Mouse (Mus musculus) megakaryocyte, embryonic 14.5 days (primary cell): ENCODE results near the gene Cygb. TPM values are rescaled to one million over a fixed set of nuclear protein-coding genes. Genes with fewer than 3 reads are reported as not detected.

Experiments used
- H3K27me3 ChIP-seq: replicated peaks from 2 replicates; pipeline ENCODE3; 2012; ENCODE audit warnings: inconsistent platforms
- H3K36me3 ChIP-seq: replicated peaks from 2 replicates; pipeline ENCODE3; 2012; ENCODE audit warnings: low read length, inconsistent platforms, mixed read lengths
- H3K4me1 ChIP-seq: 2 replicates; pipeline ENCODE4 v1.6.1; 2012; ENCODE audit warnings: inconsistent platforms
- H3K4me3 ChIP-seq: replicated peaks from 2 replicates; pipeline ENCODE3; 2012; ENCODE audit warnings: moderate library complexity, mild to moderate bottlenecking, inconsistent platforms
- H3K9me3 ChIP-seq: 2 replicates; pipeline ENCODE4 v1.6.1; 2012; ENCODE audit warnings: inconsistent platforms
- FLI1 ChIP-seq: IDR thresholded peaks from 2 replicates; pipeline ENCODE4 v1.6.1; 2012; ENCODE audit warnings: low read length, inconsistent platforms, mixed read lengths
- GATA1 ChIP-seq: IDR thresholded peaks from 3 replicates; pipeline ENCODE4 v1.6.1; 2012; ENCODE audit warnings: mixed read lengths, low read length, inconsistent platforms, borderline replicate concordance
- polyA plus RNA-seq: library from polyadenylated mRNA; stranded (reverse); fragments of >175 nt; gene quantifications from 2 replicates; pipeline ENCODE4 v1.2.3, GENCODE M21; 2012; ENCODE audit warnings: low replicate concordance; ENCODE audit not compliant: insufficient read depth

Gene Cygb
- polyA plus RNA-seq, 1 experiment: not detected

DNA sequence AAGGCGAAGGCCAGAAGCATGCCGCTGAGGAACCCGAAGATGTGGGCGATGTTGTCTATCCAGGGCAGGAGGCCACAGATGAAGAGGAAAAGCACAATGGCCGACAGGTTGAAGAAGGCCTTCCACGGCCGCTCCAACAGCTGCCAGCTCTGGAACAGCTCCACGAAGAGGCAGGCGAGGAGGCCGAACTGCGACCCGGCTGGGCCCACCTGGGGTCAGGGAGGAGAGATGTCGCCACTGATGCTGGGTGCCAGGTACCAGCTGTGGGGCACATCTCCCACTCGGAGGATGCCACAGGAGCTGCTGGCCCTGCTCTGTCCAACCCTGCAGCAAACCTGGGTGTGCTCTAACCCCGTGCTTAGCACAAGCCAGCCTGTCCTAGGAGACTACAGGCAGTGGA, 54.9 kb downstream of the Cygb start:
- Histone ChIP-seq H3K9me3 (no peaks in the 10 kb centered on the region), H3K27me3 (peaks cover 4% of the 10 kb centered on the region), H3K4me3 (no peak overlapping the region), H3K4me1 (peaks cover 17% of the 10 kb centered on the region), H3K36me3 (peaks cover 97% of the 10 kb centered on the region)
- TF ChIP-seq GATA1 (no peak), FLI1 (no peak)

DNA sequence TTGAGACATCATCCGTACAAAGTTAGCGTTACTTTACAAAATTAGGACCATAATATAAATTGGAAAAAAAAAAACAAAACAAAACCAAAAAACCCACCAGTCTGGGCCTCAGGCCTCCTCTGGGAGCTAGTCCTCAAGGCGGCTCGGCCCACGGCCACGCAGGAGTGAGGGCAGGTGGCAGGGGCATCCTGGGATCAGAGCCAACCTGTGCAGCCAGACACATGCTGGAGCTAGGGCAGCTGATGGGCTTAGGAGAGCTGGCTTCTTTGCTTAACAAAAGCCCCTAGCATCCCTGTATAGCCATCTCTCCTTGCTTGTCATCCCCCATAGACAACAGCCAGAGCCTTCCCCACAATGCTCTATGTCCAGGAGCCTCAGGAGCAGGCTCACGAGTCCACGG, 55.9 kb downstream of the Cygb start:
- Histone ChIP-seq H3K27me3 (peaks cover 7% of the 10 kb centered on the region), H3K4me1 (peaks cover 12% of the 10 kb centered on the region; the same call in 1 of the 2 replicates), H3K4me3 (no peak overlapping the region), H3K36me3 (peaks cover 97% of the 10 kb centered on the region), H3K9me3 (no peaks in the 10 kb centered on the region)
- TF ChIP-seq FLI1 (no peak), GATA1 (no peak)

DNA sequence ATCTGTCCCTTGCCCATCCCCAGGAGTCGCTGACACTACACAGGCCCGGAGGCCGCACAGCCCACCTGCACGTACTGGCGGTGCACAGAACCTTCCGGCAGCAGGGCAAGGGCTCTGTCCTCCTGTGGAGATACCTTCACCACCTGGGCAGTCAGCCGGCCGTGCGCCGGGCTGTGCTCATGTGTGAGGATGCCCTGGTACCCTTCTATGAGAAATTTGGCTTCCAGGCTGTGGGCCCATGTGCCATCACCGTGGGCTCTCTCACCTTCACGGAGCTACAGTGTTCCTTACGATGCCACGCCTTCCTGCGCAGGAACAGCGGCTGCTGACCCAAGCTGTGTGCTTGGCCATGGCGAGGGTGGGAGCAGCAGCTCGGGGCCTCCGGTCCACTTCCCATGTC, 57.3 kb downstream of the Cygb start:
- Histone ChIP-seq H3K4me1 (peaks cover 25% of the 10 kb centered on the region), H3K36me3 (peaks cover 93% of the 10 kb centered on the region), H3K9me3 (no peaks in the 10 kb centered on the region), H3K27me3 (peaks cover 12% of the 10 kb centered on the region), H3K4me3 (no peak overlapping the region)
- TF ChIP-seq GATA1: no peak
- TF ChIP-seq FLI1: no peak

Other genes with a start within 250 kb of the Cygb start
- 1.2 and 1.8 TPM in 2 replicates for gene Rnf157, start 241.3 kb downstream of the Cygb start, polyA plus RNA-seq
- gene Ubald2, start 220.2 kb downstream of the Cygb start, polyA plus RNA-seq: 443 and 805 TPM in 2 replicates
- gene Qrich2, start 188.1 kb downstream of the Cygb start, polyA plus RNA-seq: not detected in 2 replicates
- gene Prpsap1, start 160.1 kb downstream of the Cygb start, polyA plus RNA-seq: 18.2 and 20.3 TPM in 2 replicates
- 0.10 and 3.5 TPM in 2 replicates for gene Sphk1, start 123.4 kb downstream of the Cygb start, polyA plus RNA-seq
- 67.5 and 115 TPM in 2 replicates for gene Ube2o, start 72.9 kb downstream of the Cygb start, polyA plus RNA-seq
- 0.21 and 2.2 TPM in 2 replicates for gene Aanat, start 67.9 kb downstream of the Cygb start, polyA plus RNA-seq
- 22.9 and 66.2 TPM in 2 replicates for gene Rhbdf2, start 27.3 kb downstream of the Cygb start, polyA plus RNA-seq
- gene Prcd, start 779 bp downstream of the Cygb start, polyA plus RNA-seq: not detected in 2 replicates
- gene St6galnac1, start 121.2 kb upstream of the Cygb start, polyA plus RNA-seq: not detected in 2 replicates
- gene Mxra7, start 173.7 kb upstream of the Cygb start, polyA plus RNA-seq: not detected in 2 replicates
- 14.3 and 18.3 TPM in 2 replicates for gene Mettl23, start 189.0 kb upstream of the Cygb start, polyA plus RNA-seq
- gene Jmjd6, start 189.1 kb upstream of the Cygb start, polyA plus RNA-seq: 29.3 and 63.2 TPM in 2 replicates
- gene Mfsd11, start 198.1 kb upstream of the Cygb start, polyA plus RNA-seq: 12.5 and 24.2 TPM in 2 replicates
- gene Srsf2, start 198.8 kb upstream of the Cygb start, polyA plus RNA-seq: 784 and 1,500 TPM in 2 replicates